Mouse (Mus musculus): ENCODE results near the gene Lif. TPM values are rescaled to one million over a fixed set of nuclear protein-coding genes. Genes with fewer than 3 reads are reported as not detected.
A peak's percentile ranks its signal among the peaks of the same experiment; 100 is the strongest.

The Lif gene
- polyA plus RNA-seq (2016; fragmentation: Nextera tagmentation; extraction: Ambion mirVana): 0.06 TPM in 1 of 2 replicates, not detected in the other

GRCm38 (mm10) chr11:4256846-4257607 is at the start of gene Lif:
Lif (plus strand) TSS chr11:4257557.
- Histone ChIP-seq H3K9ac (no peak within 1 kb of the TSS), H3K27ac (no peak within 1 kb of the TSS), H3K9me3 (no peaks in the 10 kb centered on the region), H3K4me3 (replicated peaks) (no peak within 1 kb of the TSS), H3K36me3 (replicated peaks) (no peaks in the 10 kb centered on the region), H3K4me1 (peaks cover 15% of the 10 kb centered on the region), H3K27me3 (0 out of 2 replicates have a peak, but pooled peaks cover 7% of the 10 kb centered on the region), H3K4me2 (0 out of 2 replicates have a peak within 1 kb of the TSS, but pooled peaks have one; percentile 35)
- 63% methylated on average over 11 of the region's 11 CpGs for WGBS
- no peak for ATAC-seq (ENCODE audit: low FRiP score)

GRCm38 (mm10) chr11:4207655-4208054 is 49.7 kb upstream of the Lif start:
- H3K4me3 ChIP-seq (replicated peaks): no peak overlapping the region
- no peak overlapping the region for H3K4me2 ChIP-seq
- no peaks in the 10 kb centered on the region for H3K9me3 ChIP-seq
- H3K9ac ChIP-seq: no peak overlapping the region
- ATAC-seq (ENCODE audit: low FRiP score): no peak
- no peak overlapping the region for H3K27ac ChIP-seq
- WGBS: 92% methylated on average over 9 of the region's 9 CpGs
- H3K4me1 ChIP-seq: no peaks in the 10 kb centered on the region
- H3K36me3 ChIP-seq (replicated peaks): peaks cover 52% of the 10 kb centered on the region
- H3K27me3 ChIP-seq: no peaks in the 10 kb centered on the region

- H3K9ac ChIP-seq: no peak overlapping the region
- 75% methylated on average over 5 of the region's 5 CpGs for WGBS
- H3K4me1 ChIP-seq: no peaks in the 10 kb centered on the region
- no peak overlapping the region for H3K27ac ChIP-seq
- no peak for ATAC-seq (ENCODE audit: low FRiP score)
- no peak overlapping the region for H3K4me2 ChIP-seq
- no peaks in the 10 kb centered on the region for H3K9me3 ChIP-seq
- H3K4me3 ChIP-seq (replicated peaks): no peak overlapping the region
- no peaks in the 10 kb centered on the region for H3K27me3 ChIP-seq
- H3K36me3 ChIP-seq (replicated peaks): peaks cover 69% of the 10 kb centered on the region
Measured at GRCm38 (mm10) chr11:4209556-4209955, 47.8 kb upstream of the Lif start.

GRCm38 (mm10) chr11:4210786-4211185 is 46.6 kb upstream of the Lif start:
- H3K27ac ChIP-seq: no peak overlapping the region
- H3K9ac ChIP-seq: no peak overlapping the region
- no peaks in the 10 kb centered on the region for H3K9me3 ChIP-seq
- H3K4me2 ChIP-seq: no peak overlapping the region
- H3K4me1 ChIP-seq: no peaks in the 10 kb centered on the region
- WGBS: 93% methylated on average over 1 of the region's 1 CpGs
- no peak overlapping the region for H3K4me3 ChIP-seq (replicated peaks)
- H3K27me3 ChIP-seq: no peaks in the 10 kb centered on the region
- no peak for ATAC-seq (ENCODE audit: low FRiP score)
- peaks cover 79% of the 10 kb centered on the region for H3K36me3 ChIP-seq (replicated peaks)

GRCm38 (mm10) chr11:4213107-4213506 is 44.2 kb upstream of the Lif start:
- H3K4me3 ChIP-seq (replicated peaks): no peak overlapping the region
- H3K27ac ChIP-seq: no peak overlapping the region
- ATAC-seq (ENCODE audit: low FRiP score): no peak
- 0 out of 2 replicates have a peak, but pooled peaks cover 3% of the 10 kb centered on the region for H3K4me1 ChIP-seq
- no peaks in the 10 kb centered on the region for H3K9me3 ChIP-seq
- H3K27me3 ChIP-seq: peaks cover 7% of the 10 kb centered on the region
- WGBS: 94% methylated on average over 10 of the region's 10 CpGs
- no peak overlapping the region for H3K4me2 ChIP-seq
- peaks cover 59% of the 10 kb centered on the region for H3K36me3 ChIP-seq (replicated peaks)
- H3K9ac ChIP-seq: no peak overlapping the region

- Histone ChIP-seq H3K36me3 (replicated peaks) (peaks cover 48% of the 10 kb centered on the region), H3K27me3 (peaks cover 22% of the 10 kb centered on the region), H3K27ac (no peak overlapping the region), H3K4me2 (no peak overlapping the region), H3K9me3 (no peaks in the 10 kb centered on the region), H3K9ac (no peak overlapping the region), H3K4me3 (replicated peaks) (no peak overlapping the region), H3K4me1 (peaks cover 9% of the 10 kb centered on the region; the same call in 1 of the 2 replicates)
- WGBS: 95% methylated on average over 14 of the region's 14 CpGs
- no peak for ATAC-seq (ENCODE audit: low FRiP score)
Measured at GRCm38 (mm10) chr11:4214572-4214971, 42.8 kb upstream of the Lif start.

GRCm38 (mm10) chr11:4215061-4215460 is 42.3 kb upstream of the Lif start:
- H3K27ac ChIP-seq: no peak overlapping the region
- H3K9ac ChIP-seq: no peak overlapping the region
- no peak for ATAC-seq (ENCODE audit: low FRiP score)
- H3K9me3 ChIP-seq: no peaks in the 10 kb centered on the region
- WGBS: 86% methylated on average over 10 of the region's 10 CpGs
- H3K4me1 ChIP-seq: peaks cover 9% of the 10 kb centered on the region; the same call in 1 of the 2 replicates
- H3K4me3 ChIP-seq (replicated peaks): no peak overlapping the region
- peaks cover 45% of the 10 kb centered on the region for H3K36me3 ChIP-seq (replicated peaks)
- H3K27me3 ChIP-seq: peaks cover 27% of the 10 kb centered on the region
- H3K4me2 ChIP-seq: no peak overlapping the region

- Histone ChIP-seq H3K4me2 (no peak overlapping the region), H3K27ac (no peak overlapping the region), H3K4me1 (peaks cover 9% of the 10 kb centered on the region; the same call in 1 of the 2 replicates), H3K9me3 (no peaks in the 10 kb centered on the region), H3K36me3 (replicated peaks) (peaks cover 36% of the 10 kb centered on the region), H3K4me3 (replicated peaks) (no peak overlapping the region), H3K9ac (no peak overlapping the region), H3K27me3 (peaks cover 30% of the 10 kb centered on the region)
- 76% methylated on average over 9 of the region's 9 CpGs for WGBS
- no peak for ATAC-seq (ENCODE audit: low FRiP score)
Measured at GRCm38 (mm10) chr11:4216248-4217000, 40.9 kb upstream of the Lif start.

GRCm38 (mm10) chr11:4217914-4218629 is 39.3 kb upstream of the Lif start, which contains the start of gene Castor1:
Castor1 (plus strand) TSS chr11:4218225.
- peaks cover 24% of the 10 kb centered on the region for H3K36me3 ChIP-seq (replicated peaks)
- H3K27me3 ChIP-seq: peaks cover 30% of the 10 kb centered on the region
- no peaks in the 10 kb centered on the region for H3K9me3 ChIP-seq
- peaks cover 9% of the 10 kb centered on the region; the same call in 1 of the 2 replicates for H3K4me1 ChIP-seq
- H3K27ac ChIP-seq: no peak within 1 kb of the TSS
- peak within 1 kb of the TSS; percentile 48 for H3K4me3 ChIP-seq (replicated peaks)
- peak within 1 kb of the TSS; percentile 50 for H3K9ac ChIP-seq
- 2% methylated on average over 56 of the region's 56 CpGs for WGBS
- H3K4me2 ChIP-seq: peak within 1 kb of the TSS; percentile 84
- peak; percentile 91 for ATAC-seq (ENCODE audit: low FRiP score)

GRCm38 (mm10) chr11:4218637-4219036 is 38.7 kb upstream of the Lif start:
- 4% methylated on average over 6 of the region's 6 CpGs for WGBS
- H3K4me3 ChIP-seq (replicated peaks): peak overlapping the region; percentile 48
- H3K27me3 ChIP-seq: peaks cover 30% of the 10 kb centered on the region
- H3K9me3 ChIP-seq: no peaks in the 10 kb centered on the region
- H3K4me2 ChIP-seq: peak overlapping the region; percentile 84
- H3K36me3 ChIP-seq (replicated peaks): peaks cover 20% of the 10 kb centered on the region
- H3K4me1 ChIP-seq: peaks cover 9% of the 10 kb centered on the region; the same call in 1 of the 2 replicates
- no peak for ATAC-seq (ENCODE audit: low FRiP score)
- peak overlapping the region; percentile 50; the same call in 1 of the 2 replicates for H3K9ac ChIP-seq
- H3K27ac ChIP-seq: no peak overlapping the region

- no peaks in the 10 kb centered on the region for H3K9me3 ChIP-seq
- no peak overlapping the region for H3K4me2 ChIP-seq
- peaks cover 13% of the 10 kb centered on the region for H3K36me3 ChIP-seq (replicated peaks)
- H3K4me3 ChIP-seq (replicated peaks): no peak overlapping the region
- WGBS: 16% methylated on average over 2 of the region's 2 CpGs
- no peak overlapping the region for H3K9ac ChIP-seq
- H3K27me3 ChIP-seq: peaks cover 30% of the 10 kb centered on the region
- ATAC-seq (ENCODE audit: low FRiP score): no peak
- H3K27ac ChIP-seq: no peak overlapping the region
- peaks cover 9% of the 10 kb centered on the region; the same call in 1 of the 2 replicates for H3K4me1 ChIP-seq
Measured at GRCm38 (mm10) chr11:4219317-4219751, 38.0 kb upstream of the Lif start.

- 62% methylated on average over 9 of the region's 9 CpGs for WGBS
- H3K4me3 ChIP-seq (replicated peaks): no peak overlapping the region
- no peak overlapping the region for H3K27ac ChIP-seq
- H3K4me1 ChIP-seq: peaks cover 9% of the 10 kb centered on the region; the same call in 1 of the 2 replicates
- no peak for ATAC-seq (ENCODE audit: low FRiP score)
- no peak overlapping the region for H3K9ac ChIP-seq
- peaks cover 30% of the 10 kb centered on the region for H3K27me3 ChIP-seq
- no peaks in the 10 kb centered on the region for H3K9me3 ChIP-seq
- H3K36me3 ChIP-seq (replicated peaks): peaks cover 7% of the 10 kb centered on the region
- no peak overlapping the region for H3K4me2 ChIP-seq
Measured at GRCm38 (mm10) chr11:4219908-4220307, 37.4 kb upstream of the Lif start.
